Mouse (Mus musculus) urinary bladder, postnatal 36 days (tissue): ENCODE measurements around the gene Cyb561.

Experiments
- DNase-seq, 2 experiments: peaks; one replicate each; pipeline ENCODE4 v3.0.0; 2022; ENCODE audit warnings: low spot score in 2 of 2, mixed read lengths in 1 of 2

Cyb561 gene

DNA sequence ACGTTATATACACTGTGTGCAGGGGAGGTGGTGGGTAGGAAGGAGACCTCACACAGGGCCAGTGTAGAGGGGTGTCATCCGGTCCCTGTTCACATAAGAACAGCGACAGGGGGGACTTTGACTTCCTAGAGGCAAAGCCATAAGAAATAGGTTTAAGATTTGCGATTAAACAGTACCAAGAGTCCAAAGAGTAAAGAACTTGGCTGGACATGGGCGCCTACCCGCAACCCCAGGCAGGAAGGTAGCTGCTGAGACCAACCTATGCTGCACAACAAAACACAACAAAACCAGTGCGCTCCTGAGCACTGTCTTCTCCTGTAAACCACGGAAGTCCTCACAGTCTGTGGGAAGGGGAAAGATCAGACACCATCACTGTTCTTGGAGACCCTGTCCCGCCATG is 1.0 kb downstream of the Cyb561 start:
- DNase-seq, result no peak

DNA sequence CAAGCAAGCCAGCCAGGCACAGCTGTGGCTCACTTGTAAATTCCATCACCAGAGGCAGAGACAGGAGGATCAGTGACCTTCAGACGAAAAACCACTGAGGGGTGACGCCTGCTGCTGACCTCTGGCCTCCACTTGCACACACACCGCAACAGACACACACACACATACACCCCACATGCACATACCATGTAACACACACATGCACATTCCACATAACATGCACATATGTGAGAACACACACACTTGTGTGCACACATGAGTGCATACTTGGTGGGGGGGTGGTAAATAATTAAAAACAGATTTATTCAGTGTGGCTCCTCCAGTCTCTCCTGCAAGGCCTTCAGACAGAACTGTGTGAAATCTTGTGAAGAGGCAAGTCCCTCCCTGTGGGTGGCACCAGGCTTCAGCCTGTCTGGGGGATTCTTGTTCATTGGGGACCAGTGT is 1.5 kb downstream of the Cyb561 start:
- DNase-seq, result no peak

DNA sequence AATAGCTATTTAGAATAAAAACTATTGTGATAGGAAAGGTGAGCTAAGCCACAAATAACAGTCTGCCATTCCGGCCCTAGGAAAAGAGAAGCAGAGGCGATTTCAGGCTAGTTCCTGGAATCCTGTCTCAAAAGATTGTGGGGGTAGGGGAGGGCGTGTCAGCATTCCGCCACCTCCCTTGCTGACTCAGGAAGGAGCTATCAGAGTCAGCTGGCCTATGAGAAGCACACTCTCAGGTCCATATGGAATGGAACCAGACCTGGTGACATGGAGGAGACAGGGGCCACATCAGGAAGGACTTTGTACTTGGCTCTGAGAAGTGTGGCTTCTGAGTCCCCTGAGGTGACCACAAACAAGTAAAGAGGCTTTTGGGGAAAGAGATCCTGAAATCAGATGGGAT is 2.6 kb downstream of the Cyb561 start:
- DNase-seq, result no peak

DNA sequence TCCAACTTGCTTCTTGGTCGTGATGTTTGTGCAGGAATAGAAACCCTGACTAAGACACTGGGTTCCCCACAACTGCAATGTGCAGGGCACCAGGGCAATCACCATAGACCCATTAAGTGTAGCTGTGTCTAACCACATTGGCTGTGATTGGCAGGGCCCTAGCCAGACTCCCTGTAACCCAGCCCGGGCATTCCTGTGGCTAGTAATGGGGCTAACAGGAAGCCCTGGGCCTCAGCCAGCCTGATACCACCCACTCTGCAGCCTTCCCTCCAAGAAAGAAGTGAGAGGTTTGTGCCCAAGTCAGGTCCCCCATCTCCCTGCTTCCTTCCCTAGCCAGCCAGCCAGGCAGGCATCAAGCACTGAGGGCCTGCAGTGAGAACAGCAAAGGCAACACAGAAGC is 4.9 kb downstream of the Cyb561 start:
- DNase-seq, result no peak

- DNase-seq, result peak in 1 of 2 experiments; percentile 33
Observed at GRCm38 (mm10) chr11:105946694-105947154, 6.4 kb downstream of the Cyb561 start.

DNA sequence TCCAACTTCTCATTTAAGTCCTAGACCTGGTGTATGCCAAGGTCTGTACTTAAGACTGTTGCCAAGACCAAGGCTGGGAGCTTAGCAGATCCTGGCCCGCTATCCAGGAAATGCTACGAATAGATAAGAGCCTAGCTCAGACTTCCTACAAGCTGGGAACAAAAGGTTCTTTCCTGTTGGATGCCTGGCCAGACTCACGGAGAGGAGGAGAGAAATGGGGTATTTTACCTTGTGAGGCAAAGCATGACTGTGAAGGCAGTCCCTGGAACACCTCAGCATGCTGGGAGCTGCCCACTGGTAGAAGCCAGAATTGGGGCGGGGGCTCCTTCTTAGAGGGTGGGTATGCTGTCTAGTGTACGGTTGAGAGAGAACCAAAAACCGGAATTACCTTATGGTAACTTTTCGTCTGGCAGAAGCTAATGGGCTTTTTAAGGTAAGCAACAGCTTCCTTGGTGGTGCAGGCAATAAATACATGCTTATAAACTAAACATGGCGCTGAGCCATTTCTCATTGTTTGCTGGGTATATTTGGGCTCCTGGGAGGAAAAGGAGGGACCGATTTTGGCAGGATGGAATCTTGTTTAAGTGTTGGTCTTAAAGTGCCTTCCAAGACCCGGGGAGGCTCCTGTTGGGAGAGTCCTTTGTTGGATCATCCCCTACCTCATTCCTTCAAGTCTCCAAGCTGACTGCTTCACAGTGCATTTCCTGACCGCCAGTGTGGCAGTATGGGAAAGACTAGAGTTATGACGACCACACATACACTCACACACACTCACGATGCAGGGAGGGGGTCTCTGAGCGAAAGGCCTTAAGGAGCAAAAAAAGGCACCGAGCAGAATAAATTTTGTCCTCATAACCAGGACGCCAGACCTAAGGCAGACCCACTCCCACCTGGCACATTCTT is 8.1 kb downstream of the Cyb561 start:
- DNase-seq, result no peak

GRCm38 (mm10) chr11:105944126-105944621 is 9.0 kb downstream of the Cyb561 start:
- DNase-seq, result peak; percentile 68 to 69

- peak in 1 of 2 experiments; percentile 41 for DNase-seq
Observed at GRCm38 (mm10) chr11:105943133-105944102, 9.7 kb downstream of the Cyb561 start.

- DNase-seq, result no peak
Observed at GRCm38 (mm10) chr11:105941973-105942372, 11.2 kb downstream of the Cyb561 start.

GRCm38 (mm10) chr11:105938771-105939170 is 14.4 kb downstream of the Cyb561 start:
- DNase-seq, result no peak

GRCm38 (mm10) chr11:105936974-105937373 is 16.2 kb downstream of the Cyb561 start:
- DNase-seq, result no peak

- DNase-seq, result peak in 1 of 2 experiments; percentile 76
Observed at GRCm38 (mm10) chr11:105936200-105936599, 16.9 kb downstream of the Cyb561 start.

DNA sequence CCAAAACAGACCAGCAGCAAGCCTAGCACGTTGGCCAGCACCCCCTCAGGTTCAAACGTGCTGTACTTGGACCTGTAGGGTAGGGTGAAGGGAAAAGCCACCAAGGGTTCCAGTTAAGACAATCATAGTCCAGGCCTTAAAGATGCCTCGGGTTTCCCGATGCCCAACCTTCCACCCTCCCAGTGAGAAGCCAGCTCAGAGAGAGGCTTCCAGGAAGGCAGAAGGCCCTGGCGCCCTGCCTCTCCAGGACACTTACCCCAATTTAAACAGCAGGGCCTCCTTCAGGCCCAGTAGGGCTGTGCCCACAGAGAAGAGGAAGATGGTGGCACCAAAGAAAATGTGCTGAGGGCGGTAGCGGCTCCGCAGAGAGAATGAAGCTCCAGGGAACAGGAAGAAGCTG is 17.6 kb downstream of the Cyb561 start:
- DNase-seq, result no peak

DNA sequence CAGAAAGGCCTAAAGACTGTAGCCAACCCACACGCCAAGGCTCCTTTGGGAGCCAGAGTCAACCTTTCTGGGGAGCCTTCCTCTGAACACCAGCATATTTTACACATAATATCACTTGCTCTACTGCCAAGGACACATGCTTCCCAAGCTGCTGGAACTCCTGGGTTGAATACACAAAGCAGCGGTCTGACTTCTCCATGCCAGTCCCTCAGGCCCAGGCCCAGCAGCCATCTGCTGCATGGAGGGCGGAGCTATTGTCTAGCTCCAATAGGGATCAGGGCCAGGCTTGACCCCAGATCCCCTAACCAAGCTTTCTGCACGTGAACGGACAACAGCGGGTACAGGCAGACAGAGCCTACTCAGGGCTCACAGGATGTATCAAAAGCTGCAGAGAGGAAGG is 18.3 kb downstream of the Cyb561 start:
- DNase-seq, result peak in 1 of 2 experiments; percentile 38

DNA sequence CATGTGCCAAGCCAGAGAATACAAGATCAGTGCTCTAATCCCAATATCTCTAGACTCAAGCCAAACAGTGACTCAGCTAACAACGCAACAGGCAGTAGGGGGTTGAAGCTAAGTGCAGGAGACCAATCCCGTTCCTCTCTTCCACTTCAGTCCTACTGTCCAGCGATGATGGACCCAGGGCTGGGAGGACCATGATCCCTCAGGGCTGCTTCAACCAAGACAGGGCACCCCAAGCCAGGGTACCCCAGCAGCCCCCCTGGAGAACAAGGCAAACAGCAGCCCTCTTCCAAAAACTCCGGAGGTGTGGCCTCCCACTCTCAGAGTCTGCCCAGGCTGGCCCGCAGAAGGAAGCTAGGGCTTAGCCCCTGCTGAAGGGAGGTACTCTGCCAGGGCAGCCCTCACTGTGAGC is 18.8 kb downstream of the Cyb561 start:
- peak; percentile 37 to 50 for DNase-seq

DNA sequence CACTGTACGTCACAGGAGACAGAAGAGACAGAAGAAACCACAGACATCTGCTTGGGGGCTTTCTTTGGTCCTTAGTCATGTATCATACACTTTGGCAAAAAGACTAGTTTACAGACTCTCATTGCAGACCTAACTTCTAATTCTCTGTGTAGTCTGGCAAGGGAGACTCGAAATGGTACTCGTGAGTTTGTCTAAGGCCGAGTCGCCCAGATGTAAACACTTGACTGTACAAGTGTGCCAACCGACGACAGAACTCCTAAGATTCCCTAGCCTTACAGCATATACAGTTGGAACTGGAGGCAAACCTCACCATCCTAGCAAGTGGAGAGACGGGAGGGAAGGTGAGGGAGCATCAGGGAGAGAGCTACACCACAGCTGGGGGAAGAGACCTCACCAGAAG is 19.4 kb downstream of the Cyb561 start:
- no peak for DNase-seq

DNA sequence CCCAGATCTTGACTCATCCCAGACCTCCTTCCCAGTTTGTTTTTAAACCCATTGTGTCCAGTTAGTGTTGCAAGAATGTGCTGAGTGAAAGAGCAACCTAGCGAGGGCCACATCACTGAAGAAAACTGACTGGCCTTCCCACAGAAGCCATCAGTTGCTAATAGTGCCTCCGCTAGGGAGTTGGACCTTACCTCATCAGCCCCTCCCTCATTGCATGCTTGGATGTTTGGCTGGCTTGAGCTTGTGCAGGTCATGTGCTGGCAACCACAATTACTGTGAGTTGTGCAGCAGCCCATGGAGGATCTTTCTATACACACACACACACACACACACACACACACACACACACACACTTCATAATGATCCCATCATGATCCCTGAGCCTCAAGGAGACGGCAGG is 21.8 kb downstream of the Cyb561 start:
- DNase-seq, result no peak

GRCm38 (mm10) chr11:105928171-105928570 is 25.0 kb downstream of the Cyb561 start:
- DNase-seq, result no peak

DNA sequence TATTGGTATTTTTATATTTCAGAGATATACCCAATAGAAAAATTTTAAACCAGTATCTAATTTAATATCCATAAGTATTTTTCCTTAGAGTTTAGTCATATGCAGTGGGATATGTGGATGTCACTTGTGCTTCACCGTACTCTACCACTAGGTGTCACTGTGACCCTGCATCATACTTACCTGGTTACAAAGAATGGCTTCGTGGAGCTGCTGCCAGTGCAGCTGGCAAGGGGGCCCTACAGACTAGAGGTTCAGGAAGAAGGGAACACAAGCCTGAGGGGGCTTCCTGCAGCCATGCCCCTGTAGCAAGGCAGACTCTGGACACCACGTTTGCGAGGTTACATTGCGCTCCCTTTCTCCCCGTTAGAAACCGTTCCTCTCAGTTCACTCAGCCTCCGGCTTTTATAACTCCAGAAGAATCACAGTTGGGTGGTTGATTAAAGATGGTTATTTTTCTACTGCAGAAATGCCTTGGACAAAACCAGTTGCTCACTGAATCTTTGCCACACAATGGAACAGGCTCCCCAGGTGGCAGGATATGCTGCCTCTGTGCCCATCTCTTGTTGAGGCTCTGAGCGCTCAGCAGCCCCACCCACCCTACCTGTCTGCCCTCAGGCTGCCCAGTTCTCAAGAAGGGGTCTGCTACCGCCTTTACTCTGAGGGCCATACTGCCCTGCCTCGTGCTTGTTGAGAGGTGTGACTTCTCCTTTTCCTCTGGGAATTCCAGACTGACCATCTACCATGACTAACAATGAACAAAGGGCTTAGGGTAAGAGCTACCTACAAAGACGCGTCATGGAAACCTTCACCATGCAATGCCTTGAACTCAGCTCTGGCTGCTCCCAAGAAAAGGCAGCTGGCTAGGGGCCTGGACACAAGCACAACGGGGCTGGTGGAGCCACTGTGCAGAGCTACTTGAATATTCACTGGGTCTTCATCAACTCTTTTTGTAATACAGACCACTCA is 25.8 kb downstream of the Cyb561 start:
- DNase-seq, result peak; percentile 40 to 69

DNA sequence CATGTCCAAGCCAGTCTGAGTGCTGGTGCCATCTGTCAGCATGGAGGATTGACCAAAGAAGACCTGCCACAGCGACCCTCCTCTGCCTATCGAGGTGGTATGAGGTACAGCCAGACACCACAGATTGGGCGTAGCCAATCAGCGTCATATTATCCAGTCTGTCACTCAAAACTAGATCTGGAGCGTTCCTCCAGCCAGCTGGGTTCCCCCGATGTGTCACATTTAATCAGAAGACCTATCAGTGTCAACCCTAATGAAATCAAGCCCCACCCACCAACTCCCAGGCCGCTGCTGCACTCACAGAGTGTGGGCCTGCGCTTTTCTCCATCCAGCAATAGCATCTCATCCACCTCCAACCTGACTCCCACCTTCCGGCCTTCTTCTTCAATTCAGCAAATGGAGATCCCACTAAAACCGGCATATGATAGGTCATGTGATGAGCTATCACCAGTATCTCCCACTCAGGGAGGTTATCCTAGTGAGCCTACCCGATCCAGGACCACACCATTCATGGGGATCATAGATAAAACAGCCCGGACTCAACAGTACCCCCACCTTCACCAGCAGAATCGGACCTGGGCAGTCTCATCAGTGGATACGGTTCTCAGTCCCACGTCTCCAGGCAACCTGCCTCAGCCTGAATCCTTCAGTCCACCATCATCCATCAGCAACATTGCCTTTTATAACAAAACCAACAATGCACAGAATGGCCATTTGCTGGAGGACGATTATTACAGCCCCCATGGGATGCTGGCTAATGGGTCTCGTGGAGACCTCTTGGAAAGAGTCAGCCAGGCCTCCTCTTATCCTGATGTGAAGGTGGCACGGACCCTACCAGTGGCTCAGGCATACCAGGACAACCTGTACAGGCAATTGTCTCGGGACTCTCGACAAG is 30.1 kb downstream of the Cyb561 start:
- no peak for DNase-seq
